Mouse (Mus musculus): ENCODE measurements around the gene Erich6b.

Gene Erich6b

GRCm38 (mm10) chr14:75707771-75708170 lies 65.7 kb downstream of the Erich6b start:
- no peak for DNase-seq (ENCODE audit: low read depth)

- DNase-seq (ENCODE audit: low read depth), result no peak
Observed at GRCm38 (mm10) chr14:75708986-75709385, 66.9 kb downstream of the Erich6b start.

GRCm38 (mm10) chr14:75711731-75712130 lies 69.7 kb downstream of the Erich6b start:
- no peak for DNase-seq (ENCODE audit: low read depth)

GRCm38 (mm10) chr14:75712687-75713086 lies 70.6 kb downstream of the Erich6b start:
- DNase-seq (ENCODE audit: low read depth), result no peak

GRCm38 (mm10) chr14:75713661-75714060 lies 71.6 kb downstream of the Erich6b start:
- peak; percentile 18 for DNase-seq (ENCODE audit: low read depth)

- no peak for DNase-seq (ENCODE audit: low read depth)
Observed at GRCm38 (mm10) chr14:75716410-75716809, 74.4 kb downstream of the Erich6b start.

All from 416B (cell line).